Mouse (Mus musculus): Measurements from ENCODE around the gene Retreg3.

- TF ChIP-seq CTCF (IDR thresholded peaks at IDR 0.05) (no peak), EP300 (IDR thresholded peaks at IDR 0.05; ENCODE audit: insufficient read depth, low read depth, low read length) (no peak), POLR2A (IDR thresholded peaks at IDR 0.05; ENCODE audit: insufficient read depth, low read depth, low read length) (no peak)
These were observed 35.0 kb upstream of the Retreg3 start for GRCm38 (mm10) chr11:101154648-101155047.

Data from heart, adult 2 months (tissue).